Mouse (Mus musculus) lung, postnatal 10 days (tissue): Measurements from ENCODE around the gene Tmem230.

Source experiments
- DNase-seq: peaks from one replicate; pipeline ENCODE4 v3.0.0; 2021

Gene Tmem230

GRCm38 (mm10) chr2:132221611-132222073, 26.0 kb downstream of the Tmem230 start:
- DNase-seq = no peak

DNA sequence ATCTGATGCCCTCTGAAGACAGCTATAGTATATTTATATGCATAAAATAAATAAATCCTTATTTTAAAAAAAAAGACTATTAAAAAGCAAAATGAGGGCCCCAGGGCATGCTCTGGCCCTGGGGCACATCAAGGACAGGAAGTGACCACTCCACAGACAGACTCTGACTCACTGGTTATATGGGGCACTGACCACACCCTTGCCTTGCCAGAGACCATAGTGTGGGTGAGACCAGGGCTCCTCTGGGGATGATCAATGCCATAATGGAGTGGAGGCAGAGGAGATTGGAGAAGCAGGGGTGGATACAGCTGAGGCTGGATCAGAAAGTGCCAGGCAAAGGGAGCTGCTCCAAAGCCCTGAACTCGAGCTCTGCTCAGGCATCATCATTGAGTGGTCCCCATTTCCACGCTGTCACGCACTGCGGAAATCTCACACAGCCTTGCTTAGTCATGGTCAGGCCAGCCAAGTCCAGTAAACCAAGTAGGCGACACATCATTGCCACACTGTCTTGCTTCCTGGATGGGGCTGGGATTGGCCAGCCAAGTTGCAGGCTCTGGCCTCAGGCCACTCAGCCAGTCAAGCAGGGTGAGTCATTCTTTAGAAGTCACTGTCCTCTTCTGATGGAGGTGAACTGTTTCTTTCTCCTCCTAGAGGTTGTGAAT, 35.5 kb downstream of the Tmem230 start:
- peak; percentile 71 for DNase-seq

DNA sequence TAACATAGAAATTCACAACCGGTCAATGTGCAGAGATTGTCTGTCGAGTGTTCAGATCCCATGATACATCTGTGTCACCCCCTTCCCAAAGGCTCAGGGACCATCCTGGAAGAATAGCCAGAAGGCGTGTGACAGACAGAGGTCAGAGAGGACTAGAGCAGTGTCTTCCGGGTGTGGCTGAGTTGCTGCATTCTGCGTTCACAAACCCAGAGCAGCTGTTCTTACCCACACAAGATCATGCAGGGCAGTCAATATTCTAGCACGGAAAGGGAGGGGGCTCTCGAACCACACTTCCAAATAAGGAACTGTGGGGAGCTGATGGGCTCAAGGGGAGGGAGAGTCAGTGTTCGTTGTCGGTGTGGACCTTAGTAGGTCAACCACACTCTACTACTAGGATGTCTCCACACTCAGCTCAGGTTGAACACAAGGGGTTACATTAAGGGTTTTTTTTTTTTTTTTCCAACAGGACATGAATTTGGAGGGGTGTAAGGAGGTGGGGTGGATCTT, 36.7 kb downstream of the Tmem230 start:
- DNase-seq = no peak

GRCm38 (mm10) chr2:132208246-132208881, 39.2 kb downstream of the Tmem230 start:
- DNase-seq = no peak

- no peak for DNase-seq
Measured at GRCm38 (mm10) chr2:132206316-132206881, 41.2 kb downstream of the Tmem230 start.

- no peak for DNase-seq
Measured at GRCm38 (mm10) chr2:132205549-132205948, 42.1 kb downstream of the Tmem230 start.

GRCm38 (mm10) chr2:132203773-132204172, 43.8 kb downstream of the Tmem230 start:
- DNase-seq = peak; percentile 38

DNA sequence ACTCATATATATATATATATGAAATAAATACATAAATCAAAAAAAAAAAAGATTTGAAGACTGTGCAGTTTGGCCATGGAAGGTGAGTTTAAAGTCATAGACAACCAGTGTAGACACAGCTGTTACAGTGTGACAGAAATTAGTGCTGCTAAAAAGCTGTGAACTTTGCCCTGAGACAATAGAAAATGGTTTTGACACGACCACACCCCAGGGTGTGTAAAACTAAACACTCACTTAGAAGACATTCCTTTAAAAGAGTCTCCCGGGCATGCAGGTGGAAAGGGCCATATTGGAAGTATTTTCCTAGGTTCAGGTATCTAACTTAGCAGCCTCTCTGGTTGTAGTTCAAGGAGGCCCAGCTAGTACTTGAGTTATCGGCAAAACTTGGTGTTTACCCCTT, 44.4 kb downstream of the Tmem230 start:
- DNase-seq = no peak

DNA sequence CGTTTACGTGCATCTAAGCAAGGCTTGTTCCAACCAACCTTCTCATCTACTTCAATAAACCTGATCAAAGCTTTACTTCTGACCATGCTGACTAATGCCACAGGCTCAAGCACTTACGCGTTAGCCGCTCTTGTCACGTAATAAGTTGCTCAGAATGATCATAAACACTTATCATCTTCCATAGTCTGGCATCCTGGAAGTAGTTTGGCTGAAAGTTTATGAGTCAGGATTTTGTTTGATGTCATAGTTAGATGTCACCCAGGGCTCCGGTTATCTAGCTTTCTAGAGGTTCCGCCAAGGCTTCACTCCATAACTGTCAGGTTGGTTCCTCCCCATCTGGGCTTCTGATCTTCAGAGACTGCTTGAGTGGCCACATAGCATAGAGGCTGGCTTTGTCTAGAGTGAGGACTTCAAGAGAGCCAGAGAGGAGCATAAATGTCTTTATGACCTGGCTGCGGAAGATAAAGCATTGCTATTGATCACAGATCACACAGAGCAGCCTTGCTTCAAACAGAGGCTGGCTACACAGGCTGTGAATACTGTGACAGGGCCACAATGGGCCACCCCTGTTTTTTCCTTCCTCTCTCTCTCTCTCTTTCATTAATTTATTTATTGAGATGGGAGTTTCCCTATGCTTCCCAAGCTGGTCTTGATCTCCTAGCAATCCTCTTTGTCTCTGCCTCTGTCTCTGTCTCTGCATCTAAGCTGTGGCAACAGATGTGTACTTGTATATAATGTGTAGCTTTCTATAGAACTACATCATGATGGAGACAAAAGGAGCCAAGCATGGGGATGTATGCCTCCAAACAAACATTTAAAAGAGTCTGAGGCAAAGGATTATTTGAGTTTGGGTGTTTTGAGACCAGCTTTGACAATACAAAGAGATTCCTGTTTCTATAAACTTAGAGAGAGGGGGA, 49.3 kb downstream of the Tmem230 start:
- no peak for DNase-seq

DNA sequence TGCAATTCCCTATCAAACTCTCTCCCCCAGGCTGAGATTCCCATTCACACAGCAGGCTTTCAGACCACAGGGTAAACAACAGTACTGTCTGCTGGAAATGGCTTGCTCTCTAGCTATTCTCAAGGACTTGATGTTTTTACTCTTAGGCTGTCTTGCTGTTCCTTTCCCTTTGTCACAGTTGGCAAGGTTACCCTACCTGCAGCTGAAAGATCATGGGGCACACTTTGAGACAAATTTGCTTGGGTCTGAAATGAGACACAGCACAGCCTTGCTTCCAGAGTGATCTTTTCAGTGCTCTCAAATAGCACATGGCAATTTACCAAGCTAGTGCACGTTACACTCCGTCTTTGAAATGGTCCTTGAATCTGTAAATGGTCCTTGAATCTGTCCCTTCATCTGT, 52.0 kb downstream of the Tmem230 start:
- DNase-seq = no peak

DNA sequence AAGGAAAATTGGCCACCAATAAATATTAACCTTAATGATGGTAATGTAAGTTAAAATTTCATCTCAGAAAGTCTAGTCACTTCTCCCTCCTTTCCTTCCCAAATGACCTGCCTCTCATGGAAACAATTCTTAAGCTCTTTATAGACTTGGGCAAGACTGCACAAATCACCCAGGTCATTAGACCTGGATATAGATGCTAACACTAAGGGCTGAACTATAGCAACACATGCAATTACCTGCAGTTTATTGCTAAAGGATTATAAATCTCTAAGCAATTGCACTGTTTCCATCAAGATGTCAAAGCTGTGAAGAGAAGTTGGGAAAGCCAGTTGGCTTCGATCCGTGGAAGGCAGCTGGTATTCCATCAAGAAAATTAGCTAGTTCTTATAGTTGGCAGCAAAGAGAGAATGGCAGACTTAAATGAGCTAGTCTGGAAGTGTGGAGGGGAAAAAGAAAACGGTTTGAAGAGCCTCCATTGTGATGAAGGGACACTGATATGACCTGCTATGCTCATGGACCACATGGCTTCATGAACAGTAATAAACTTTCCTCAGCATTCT, 56.9 kb downstream of the Tmem230 start:
- no peak for DNase-seq
